ENCODE assay signal across 13 mouse cellular contexts in the genomic region with DNA sequence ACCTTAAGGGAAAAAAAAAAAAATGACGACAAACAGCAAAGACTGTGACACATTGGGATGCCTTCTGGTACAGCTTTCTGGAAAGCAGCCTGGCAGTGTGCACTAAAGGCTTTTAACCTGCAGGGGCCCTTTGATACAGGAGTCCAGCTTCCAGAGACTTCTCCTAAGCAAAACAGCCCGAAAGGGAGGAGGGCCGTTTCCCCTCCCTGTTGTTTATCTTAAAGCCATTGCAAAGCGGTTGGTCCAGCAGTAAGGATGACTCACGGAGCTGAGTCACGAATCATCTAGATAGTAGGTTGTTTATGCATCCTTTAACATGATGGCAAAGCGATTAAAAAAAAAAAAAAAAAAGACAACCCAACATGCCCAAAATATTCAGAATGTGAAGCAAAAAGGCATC.
DNase-seq lines count a peak whose midpoint lies in the region; ATAC-seq and TF ChIP-seq lines count a peak whose summit lies in the region.
"Had no signal": no experiment of that assay in that cellular context is flagged by ENCODE, and none has a peak within 500 bp of the region (broad histone marks: within the 10 kb centered on the region; RNA-seq: fewer than 3 reads in every experiment).

No protein-coding gene starts in this region.

- no peak for TF ChIP-seq CTCF in cerebellum, adult 2 months (IDR thresholded peaks at IDR 0.05; ENCODE audit: borderline replicate concordance, insufficient read depth, low read depth, low read length)

- no peaks in the 10 kb centered on the region for H3K27me3 ChIP-seq in liver, embryonic 13.5 days
- no peaks in the 10 kb centered on the region for H3K27me3 ChIP-seq in cerebellum, adult 2 months (ENCODE audit: control insufficient read depth, insufficient read depth, low read length)
- H3K27me3 ChIP-seq: limb, embryonic 12.5 days; Patski had no signal

- WGBS in liver, embryonic 13.5 days (ENCODE audit: insufficient replicate concordance): 15% methylated on average over 7 of the region's 7 CpGs
- 64% methylated on average over 7 of the region's 7 CpGs for WGBS in cerebellum, adult 2 months

- peak; percentile 17 to 26 for DNase-seq in frontal cortex, postnatal 36 days (ENCODE audit: low spot score in 2 of 2)
- DNase-seq in frontal cortex, postnatal 25 days (ENCODE audit: low spot score in 2 of 2): no peak
- peak; percentile 43 to 53 for DNase-seq in urinary bladder, postnatal 36 days (ENCODE audit: low spot score in 2 of 2)
- DNase-seq in urinary bladder, postnatal 4 days (ENCODE audit: low spot score in 2 of 2): no peak
- peak; percentile 56 for DNase-seq in liver, embryonic 13.5 days
- no peak for DNase-seq in thymus, adult 18-20 months
- no peak for DNase-seq in cerebellum, postnatal 25 days
- no peak for DNase-seq in cerebellum, adult 2 months
- DNase-seq: cerebellum, postnatal 14 days; gastrocnemius, postnatal 14 days; kidney, adult 11 months had no signal

- H3K4me1 ChIP-seq in liver, embryonic 13.5 days (replicated peaks): peaks cover 53% of the 10 kb centered on the region
- no peaks in the 10 kb centered on the region for H3K4me1 ChIP-seq in cerebellum, adult 2 months (ENCODE audit: control insufficient read depth, insufficient read depth, low read length)
- H3K4me1 ChIP-seq: limb, embryonic 12.5 days had no signal

- H3K27ac ChIP-seq in liver, embryonic 13.5 days: peak overlapping the region; percentile 51; the same call in 1 of the 2 replicates
- no peak overlapping the region for H3K27ac ChIP-seq in cerebellum, adult 2 months (ENCODE audit: insufficient read depth, low read length)
- H3K27ac ChIP-seq: limb, embryonic 12.5 days had no signal

- H3K4me2 ChIP-seq in liver, embryonic 13.5 days: no peak overlapping the region
- H3K4me2 ChIP-seq: limb, embryonic 12.5 days had no signal

- no peaks in the 10 kb centered on the region for H3K36me3 ChIP-seq in liver, embryonic 13.5 days
- H3K36me3 ChIP-seq: limb, embryonic 12.5 days had no signal

- ATAC-seq in liver, embryonic 13.5 days (ENCODE audit: low read depth): peak; percentile 91
- ATAC-seq: Patski had no signal

- H3K9me3 ChIP-seq in liver, embryonic 13.5 days (replicated peaks): no peaks in the 10 kb centered on the region
- H3K9me3 ChIP-seq: limb, embryonic 12.5 days had no signal

- H3K9ac ChIP-seq in liver, embryonic 13.5 days: no peak overlapping the region
- H3K9ac ChIP-seq: limb, embryonic 12.5 days had no signal

- H3K4me3 ChIP-seq in liver, embryonic 13.5 days (replicated peaks): no peak overlapping the region
- no peak overlapping the region for H3K4me3 ChIP-seq in cerebellum, adult 2 months (replicated peaks; ENCODE audit: insufficient read depth, low read depth, low read length)
- H3K4me3 ChIP-seq: limb, embryonic 12.5 days had no signal

- TF ChIP-seq POLR2A in cerebellum, adult 2 months (IDR thresholded peaks at IDR 0.05; ENCODE audit: borderline replicate concordance, insufficient read depth, low read length): no peak

Comparison
In these comparisons a context has a peak if more than half of its experiments do, and no peak if none do; other contexts are left out.
1. DNase-seq: peak in frontal cortex, postnatal 36 days (2 of 2), urinary bladder, postnatal 36 days (2 of 2) and liver, embryonic 13.5 days (single experiment); none in frontal cortex, postnatal 25 days (0 of 2), urinary bladder, postnatal 4 days (0 of 2), thymus, adult 18-20 months (0 of 2), cerebellum, postnatal 25 days (0 of 2) and cerebellum, adult 2 months (0 of 2).